Mouse (Mus musculus): ENCODE measurements around the gene Rmnd5b.

The Rmnd5b gene

DNA sequence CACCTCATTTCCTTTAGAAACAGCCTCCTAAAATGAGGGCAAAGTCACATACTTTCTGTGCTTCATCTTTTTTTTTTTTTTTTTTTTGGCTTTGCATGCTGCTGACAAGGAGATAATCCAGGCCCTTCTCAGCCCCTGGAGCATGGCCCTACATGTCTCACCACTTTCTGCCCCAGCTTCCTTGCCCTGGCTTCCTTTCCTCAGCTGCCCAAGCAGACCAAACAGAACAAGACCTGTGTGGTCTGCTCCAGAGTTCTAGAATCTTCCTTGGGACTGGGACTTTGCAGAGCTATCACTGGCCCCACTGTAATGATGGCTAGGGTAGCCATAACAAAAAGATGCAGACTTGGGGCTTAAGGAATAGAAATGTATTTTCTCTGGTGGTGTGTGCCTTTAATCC lies 45.7 kb downstream of the Rmnd5b start:
- DNase-seq: no peak

DNA sequence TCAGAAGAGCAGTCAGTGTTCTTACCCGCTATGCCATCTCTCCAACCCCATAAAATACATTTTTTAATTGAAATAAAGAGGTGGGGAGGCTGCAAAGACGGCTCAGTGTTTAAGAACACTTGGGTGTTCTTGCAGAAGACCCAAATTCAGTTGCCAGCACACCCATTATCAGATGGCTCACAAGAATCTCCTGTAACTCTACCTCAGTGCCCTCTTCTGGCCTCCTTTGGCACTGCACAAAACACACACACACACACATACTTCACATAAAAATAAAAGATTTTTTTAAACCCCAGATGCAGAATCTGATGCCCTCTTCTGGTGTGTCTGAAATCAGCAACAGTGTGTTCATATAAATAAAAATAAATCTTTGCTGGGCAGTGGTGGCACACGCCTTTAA lies 46.9 kb downstream of the Rmnd5b start:
- no peak for DNase-seq

- DNase-seq: no peak
These were observed 48.6 kb downstream of the Rmnd5b start for GRCm38 (mm10) chr11:51587059-51587458.

- DNase-seq: no peak
These were observed 49.3 kb downstream of the Rmnd5b start for GRCm38 (mm10) chr11:51586411-51586810.

- DNase-seq: no peak
These were observed 50.0 kb downstream of the Rmnd5b start for GRCm38 (mm10) chr11:51585608-51586252.

GRCm38 (mm10) chr11:51584431-51585248 lies 51.1 kb downstream of the Rmnd5b start, which contains the start of gene Phykpl:
Gene Phykpl (plus strand): TSS chr11:51584757.
- DNase-seq: peak; percentile 94 to 95

- DNase-seq: no peak
These were observed 51.7 kb downstream of the Rmnd5b start for GRCm38 (mm10) chr11:51584057-51584430.

DNA sequence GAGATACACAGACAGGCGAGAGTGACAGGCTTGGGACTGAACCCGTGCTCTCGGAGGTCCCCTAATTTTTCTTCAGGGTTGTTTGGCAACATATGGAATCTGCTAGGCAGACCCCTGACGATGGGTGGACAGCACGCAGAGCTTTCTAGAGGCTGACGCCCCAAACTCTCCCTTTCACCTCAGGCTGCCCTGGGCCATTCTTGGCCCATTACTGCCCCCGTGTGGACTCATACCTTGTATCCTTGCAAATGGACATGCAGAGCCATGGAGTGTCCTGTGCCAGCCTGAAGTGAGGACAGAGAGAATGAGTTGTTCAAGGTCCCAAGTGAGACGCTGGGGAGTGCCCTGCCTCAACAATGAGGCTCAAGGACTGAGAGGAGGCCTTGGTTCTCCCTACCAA lies 53.0 kb downstream of the Rmnd5b start:
- peak; percentile 72 to 74 for DNase-seq

GRCm38 (mm10) chr11:51579024-51579423 lies 56.7 kb downstream of the Rmnd5b start:
- no peak for DNase-seq

GRCm38 (mm10) chr11:51577587-51577986 lies 58.1 kb downstream of the Rmnd5b start:
- no peak for DNase-seq

- DNase-seq: no peak
These were observed 59.2 kb downstream of the Rmnd5b start for GRCm38 (mm10) chr11:51576454-51576853.
